Mouse (Mus musculus): ENCODE measurements around the gene Hmgcl.
"Not testable (repeated sequence)": the region's sequence is repeated elsewhere in the genome, so short reads cannot be mapped to it uniquely, and the experiment has no call there.

Hmgcl gene

DNA sequence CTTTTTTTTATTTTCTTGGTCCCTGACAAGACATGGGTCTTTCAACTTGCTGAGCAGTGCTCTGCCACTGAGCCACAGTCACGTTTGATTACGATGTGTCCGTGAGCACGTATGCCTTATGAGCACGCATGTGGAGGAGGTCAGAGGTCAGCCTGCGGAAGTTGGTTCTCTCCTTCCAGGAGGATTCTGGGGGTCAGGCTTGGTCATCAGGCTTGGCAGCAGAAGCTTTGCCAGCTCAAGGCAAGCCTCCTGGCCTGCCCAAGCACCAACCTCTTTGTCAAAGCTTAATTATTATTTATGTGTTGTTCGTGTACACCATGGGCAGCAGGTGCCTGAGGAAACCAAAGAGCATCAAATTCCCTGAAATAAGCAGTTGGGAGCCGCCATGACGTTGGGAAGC is 17.9 kb upstream of the Hmgcl start:
- no peak for DNase-seq

DNA sequence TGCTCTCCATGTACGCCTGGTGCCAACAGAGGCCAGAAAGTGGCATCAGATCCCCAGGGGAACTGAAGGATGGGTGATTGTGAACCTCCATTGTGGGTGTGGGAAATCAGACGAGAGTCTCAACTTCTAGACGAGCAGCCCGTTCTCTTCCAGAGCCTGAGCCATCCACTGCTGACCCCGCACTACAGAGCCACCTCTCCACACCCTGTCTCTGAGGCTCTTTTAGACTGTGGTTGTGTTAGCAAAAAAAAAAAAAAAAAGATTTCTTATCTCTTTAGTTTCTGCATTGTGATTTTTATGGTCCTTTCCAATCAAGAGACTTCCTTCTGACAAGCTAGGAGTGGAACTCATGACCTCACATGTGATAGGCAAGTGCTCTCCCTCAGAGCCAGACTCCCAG is 16.8 kb upstream of the Hmgcl start:
- no peak for DNase-seq

DNA sequence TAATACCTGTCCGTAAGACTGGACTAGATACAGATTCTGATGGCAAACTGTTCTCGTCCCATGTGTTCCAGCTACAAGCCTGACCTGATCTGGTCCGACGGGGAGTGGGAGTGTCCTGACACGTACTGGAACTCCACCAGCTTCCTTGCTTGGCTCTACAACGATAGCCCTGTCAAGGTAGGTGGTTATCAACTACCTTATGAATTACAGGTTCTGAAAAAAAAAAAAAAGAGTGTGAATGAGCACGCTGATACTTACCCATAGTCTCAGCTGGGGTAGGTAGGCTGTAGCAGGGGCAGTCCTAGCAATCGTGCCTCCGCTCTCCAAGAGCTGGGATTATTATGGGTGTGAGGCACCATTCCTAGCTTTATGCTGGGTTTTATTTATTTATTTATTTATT is 16.4 kb upstream of the Hmgcl start:
- no peak for DNase-seq

DNA sequence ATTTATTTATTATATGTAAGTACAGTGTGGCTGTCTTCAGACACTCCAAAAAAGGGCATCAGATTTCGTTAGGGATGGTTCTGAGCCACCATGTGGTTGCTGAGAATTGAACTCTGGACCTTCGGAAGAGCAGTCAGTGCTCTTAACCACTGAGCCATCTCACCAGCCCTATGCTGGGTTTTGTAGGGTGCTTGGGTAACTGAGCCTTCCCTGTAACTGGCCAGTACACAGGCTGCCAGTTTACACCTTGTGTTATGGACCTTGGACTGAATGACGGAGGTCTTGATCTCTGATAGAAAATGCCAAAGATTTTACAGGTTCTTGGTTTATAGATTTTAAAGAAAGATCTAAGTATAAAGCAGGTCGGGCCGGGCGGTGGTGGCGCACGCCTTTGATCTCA is 16.0 kb upstream of the Hmgcl start:
- DNase-seq = no peak

DNA sequence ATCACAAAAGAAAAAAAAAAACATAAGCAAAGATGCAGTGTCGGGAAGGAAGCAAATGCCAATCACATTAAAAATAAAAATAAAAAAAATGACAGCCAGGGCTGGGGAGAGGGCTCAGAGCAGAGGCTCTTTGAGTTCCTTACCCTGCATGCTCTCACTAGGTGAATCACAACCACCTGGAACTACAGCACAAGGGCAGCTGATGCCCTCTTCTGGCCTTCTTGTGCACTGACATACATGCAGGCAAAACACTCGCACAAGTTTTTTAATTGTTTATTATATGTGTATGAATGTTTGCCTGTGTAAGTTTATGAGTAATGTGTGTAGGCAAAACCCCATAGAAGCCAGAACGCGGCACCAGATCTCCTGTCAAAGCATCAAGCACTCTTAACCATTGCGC is 14.4 kb upstream of the Hmgcl start:
- DNase-seq = no peak

DNA sequence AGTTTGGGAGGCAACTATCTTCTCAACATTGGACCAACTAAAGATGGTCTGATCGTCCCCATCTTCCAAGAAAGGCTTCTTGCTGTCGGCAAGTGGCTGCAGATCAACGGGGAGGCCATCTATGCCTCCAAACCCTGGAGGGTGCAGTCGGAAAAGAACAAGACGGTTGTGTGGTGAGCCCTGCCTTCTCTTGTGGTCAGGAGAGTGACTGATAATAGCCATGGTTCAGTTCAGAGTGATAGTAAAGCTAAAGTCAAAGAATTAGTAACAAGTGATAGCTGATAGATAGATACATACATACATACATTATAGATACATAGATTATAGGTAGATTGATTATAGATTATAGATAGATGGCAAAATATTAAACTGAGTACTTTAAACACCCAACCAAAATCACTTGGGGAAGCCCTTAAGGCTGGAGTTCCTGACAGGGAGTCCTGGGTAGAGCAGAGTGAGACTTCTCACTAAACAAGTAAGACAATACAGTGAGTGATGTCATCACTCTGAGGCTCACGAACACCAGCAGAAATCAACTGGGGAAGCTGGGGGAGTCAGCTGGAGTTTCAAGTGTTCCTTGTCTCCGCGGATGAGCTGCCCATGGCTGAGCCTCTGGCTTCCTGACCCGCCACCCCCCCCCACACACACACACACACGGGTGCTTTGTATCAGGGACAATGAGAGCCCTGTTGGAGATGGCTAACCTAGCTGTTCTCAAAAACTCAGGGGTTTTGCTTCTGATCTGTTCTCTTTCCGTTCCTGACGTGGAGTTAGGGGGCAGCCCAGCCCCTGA is 11.3 kb upstream of the Hmgcl start:
- no peak for DNase-seq

DNA sequence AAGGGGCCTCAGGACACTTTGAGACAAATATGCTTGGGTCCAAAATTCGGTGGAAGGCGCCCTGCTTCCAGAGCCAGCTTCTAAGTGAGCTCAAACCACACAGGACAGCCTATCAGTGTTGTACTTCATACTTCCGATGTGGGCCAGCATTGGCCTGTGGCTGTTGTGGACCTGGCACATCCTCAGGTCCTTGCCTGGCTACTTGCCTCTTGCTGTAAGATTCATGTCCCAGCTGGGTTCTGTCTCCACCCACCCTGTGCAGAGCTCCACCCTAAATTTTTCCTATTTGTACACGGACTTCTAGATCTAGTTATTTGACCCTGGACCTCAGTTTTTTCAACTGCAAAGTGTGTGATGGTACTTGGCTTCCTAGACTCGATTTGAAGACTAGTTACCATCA is 10.7 kb upstream of the Hmgcl start:
- DNase-seq = no peak

DNA sequence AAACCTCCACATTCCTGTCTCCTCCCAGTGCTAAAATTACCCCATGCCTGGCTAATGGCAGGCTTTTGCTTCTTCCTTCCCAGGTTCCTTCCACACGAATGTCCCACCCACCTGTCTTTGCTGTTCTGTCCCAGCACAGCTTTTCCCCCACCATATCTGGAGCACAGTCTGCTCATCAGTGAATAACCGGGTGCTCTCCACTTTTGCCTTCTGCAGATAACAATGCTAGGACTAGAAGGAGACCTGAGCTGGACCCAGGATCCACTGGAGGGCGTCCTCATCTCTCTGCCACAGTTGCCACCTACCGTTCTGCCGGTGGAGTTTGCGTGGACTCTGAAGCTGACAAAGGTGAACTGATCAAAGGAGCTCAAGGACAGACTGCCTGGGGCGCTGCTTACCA is 7.4 kb upstream of the Hmgcl start:
- DNase-seq = no peak

DNA sequence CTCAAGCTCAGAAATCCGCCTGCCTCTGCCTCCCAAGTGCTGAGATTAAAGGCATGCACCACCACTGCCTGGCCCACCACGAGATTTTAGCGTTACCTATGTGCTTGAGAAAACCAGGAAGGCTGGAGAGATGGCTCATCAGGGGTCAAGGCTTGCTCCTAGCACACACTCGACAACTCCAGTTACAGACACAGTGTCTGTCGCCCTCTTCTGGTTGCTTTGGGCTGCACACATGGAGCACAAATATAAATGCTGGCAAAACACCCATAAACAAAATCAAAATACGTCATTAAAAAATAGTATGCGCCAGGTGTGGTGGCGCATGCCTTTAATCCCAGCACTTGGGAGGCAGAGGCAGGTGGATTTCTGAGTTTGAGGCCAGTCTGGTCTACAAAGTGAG is 5.2 kb upstream of the Hmgcl start:
- DNase-seq = not testable (repeated sequence)

DNA sequence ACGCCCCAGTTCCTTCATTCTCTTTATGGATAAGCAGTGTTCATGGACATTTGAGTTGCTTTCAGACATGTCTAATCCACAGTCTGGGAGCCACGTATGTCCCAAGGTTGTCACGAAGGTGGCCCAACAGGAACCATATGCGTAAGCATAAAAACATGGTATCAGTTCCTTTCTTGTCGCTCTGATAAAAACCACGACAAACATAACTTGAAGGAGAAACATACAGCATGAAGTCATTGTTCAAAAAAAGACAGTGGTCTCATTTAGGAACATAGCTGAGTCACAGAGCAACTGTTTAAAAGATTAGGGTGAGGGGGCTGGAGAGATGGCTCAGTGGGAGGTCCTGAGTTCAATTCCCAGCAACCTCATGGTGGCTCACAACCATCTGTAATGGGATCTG is 4.1 kb upstream of the Hmgcl start:
- no peak for DNase-seq

DNA sequence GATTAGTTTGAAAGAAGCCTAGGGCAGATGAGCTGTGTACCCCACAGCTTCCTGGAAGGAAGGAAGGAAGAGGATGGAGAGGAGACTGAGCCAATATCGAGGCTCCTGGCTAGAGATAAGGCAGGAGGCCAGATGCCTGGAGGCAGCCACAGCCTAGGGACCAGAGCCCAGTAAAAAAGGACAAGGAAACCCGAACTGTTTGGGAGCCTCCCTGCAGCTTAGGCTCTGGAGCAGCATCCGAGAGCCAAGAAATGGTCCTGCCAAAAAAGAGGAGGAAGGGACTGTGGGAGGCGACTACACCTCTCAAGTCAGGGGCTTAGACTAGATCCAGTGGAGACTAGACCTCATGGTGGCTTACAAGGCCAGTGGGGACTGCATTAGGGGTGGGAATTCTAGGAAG is 2.9 kb upstream of the Hmgcl start:
- no peak for DNase-seq

DNA sequence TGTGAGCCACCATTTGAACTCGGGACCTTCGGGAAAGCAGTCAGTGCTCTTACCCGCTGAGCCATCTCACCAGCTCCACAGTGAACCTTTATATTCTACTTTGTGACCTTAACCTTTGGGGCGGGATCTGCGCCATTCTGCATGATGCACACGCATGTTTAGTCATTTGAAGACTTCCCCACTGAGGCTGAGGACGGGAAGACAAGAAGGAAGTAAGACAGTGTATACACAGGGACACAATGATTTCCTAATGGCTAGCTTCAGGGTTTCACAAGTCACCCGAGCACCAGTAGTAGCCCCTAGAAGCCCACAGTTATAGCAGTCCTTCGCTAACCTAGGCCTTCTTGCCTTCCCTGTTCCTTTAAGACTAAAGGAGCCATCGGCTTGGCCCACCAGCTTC is 542 bp upstream of the Hmgcl start:
- no peak for DNase-seq

DNA sequence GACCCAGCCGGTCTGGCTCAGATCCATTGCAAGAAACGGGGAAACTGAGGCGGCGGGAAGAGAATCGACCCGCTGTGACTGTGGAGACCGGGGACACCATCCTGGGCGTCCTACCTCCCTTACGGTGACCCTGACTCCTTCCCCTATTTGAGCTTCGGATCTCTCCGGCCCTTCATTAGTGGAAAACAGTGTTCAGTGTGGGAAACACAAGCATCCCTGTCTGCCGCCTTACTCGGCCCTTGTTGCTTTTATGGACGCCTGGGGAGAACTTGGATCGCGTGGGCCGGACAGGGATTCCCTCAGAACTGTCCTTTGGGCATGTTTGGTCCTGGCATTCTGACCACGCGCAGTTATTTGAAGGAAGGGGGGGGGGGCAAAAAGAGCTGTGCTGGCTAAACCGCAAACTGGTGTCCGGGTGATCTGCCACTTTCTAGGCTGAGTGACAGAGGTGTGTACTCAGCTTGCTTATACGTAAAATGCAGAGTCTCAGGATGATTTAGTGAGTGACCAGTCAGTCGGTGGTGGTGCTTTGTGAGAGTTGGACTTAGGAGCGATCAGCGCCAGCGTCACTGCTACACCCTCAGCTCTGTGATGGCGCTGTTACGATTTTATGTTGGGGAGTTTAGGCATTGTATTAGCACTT is 532 bp downstream of the Hmgcl start:
- DNase-seq = peak; percentile 38 to 50

DNA sequence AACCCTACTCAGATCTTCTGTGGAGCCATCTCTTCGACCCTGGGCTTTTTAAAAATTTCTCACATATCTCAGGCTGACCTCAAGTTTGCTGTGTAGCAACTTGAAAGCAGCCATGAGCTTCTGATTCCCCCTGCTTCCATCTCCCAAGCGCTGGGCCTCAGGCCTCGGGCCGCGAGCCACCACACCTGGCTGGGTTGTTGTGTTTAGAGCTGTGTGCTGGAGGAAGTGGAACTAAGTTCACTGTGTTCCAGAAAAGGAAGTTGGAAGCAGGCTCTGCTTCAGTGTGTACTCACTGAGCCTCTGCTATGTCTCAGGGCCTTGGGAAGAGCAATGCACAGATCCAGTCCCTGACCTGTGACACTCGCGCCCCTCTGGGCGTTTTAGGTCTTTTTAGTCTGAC is 1.9 kb downstream of the Hmgcl start:
- no peak for DNase-seq

DNA sequence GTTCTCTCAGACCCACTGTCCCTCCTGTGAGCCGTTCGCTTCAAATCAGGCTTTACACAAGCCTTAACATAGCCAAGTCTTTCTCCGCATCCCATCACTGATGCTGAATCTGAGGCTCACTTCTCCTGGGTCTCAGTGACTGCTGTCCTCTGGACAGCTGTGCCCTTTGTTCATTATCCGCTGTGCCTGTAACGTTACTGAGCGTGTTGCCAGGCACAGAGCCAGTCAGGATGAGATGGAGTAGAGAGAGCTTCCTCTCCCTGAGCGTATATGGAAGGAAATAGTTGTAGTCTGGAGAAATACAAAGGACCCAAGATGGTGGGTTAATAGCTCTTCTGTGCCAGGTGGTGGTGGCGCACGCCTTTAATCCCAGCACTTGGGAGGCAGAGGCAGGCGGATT is 3.2 kb downstream of the Hmgcl start:
- no peak for DNase-seq

DNA sequence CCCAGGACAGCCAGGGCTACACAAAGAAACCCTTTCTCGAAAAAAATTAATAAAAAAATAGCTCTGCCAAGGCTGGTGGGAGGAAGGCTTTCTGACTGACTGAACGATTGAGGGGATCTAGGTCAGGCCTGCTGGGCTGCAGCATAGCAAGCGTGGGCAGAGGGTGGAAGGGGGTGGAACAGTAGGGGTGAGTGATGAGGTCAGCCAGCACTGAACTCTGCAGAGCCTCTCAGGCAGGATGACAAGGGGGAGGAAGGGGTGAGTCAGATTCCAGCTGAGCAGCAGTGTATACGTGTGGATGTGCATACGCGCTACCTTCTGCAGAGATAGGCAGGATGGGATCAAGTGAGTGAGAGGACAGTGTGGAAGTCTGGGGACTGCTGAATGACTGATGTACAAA is 3.7 kb downstream of the Hmgcl start:
- peak; percentile 61 to 71 for DNase-seq

DNA sequence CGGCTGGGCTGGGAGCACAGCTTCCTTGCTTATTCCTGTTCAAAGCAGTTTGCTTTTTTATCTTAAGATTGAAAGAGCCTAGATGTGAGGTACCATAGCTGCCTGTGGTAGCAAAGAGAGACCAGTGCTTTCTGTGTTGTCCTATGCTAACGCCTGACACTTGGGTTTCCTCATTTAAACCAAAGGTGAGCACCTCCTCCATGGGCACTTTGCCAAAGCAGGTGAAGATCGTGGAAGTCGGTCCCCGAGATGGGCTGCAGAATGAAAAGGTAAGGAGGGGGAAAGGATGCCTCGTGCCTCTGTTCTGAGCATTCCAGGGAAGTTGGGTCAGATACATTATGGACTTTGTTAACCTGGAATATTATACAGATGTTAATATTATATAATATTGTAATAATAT is 4.1 kb downstream of the Hmgcl start:
- DNase-seq = peak in 1 of 2 experiments; percentile 42

DNA sequence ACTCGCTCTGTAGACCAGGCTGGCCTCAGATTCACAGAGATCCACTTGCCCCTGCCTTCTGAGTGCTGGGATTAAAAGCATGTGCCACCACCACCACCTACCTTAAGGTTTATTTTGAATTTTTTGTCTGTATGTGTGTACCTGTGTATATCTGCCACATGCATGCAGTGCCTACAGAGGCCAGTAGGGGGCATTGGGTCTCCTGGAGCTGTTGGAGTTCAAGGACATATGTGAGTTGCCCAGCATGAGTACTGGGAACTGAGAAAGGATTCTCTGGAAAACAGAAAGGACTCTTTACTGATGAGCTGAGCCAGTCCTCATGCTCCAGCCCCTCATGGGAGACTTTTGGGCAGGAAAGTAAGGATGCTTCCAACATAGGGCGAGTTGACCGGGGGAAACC is 5.3 kb downstream of the Hmgcl start:
- no peak for DNase-seq

DNA sequence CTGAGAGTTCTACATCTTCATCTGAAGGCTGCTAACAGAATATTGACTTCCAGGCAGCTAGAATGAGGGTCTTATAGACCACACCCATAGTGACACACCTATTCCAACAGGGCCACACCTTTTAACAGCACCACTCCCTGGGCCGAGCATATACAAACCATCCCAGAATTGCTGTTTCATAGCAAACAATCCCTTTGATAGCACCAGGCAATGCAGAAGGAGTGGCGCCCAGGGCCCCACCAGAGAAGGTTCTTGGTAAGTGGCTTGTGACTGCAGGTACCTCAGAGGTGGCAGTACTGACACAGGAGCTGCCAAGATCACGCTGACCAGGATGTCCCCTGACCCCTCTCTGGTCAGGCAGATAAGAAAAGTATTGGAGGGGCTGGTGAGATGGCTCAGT is 6.9 kb downstream of the Hmgcl start:
- DNase-seq = no peak

DNA sequence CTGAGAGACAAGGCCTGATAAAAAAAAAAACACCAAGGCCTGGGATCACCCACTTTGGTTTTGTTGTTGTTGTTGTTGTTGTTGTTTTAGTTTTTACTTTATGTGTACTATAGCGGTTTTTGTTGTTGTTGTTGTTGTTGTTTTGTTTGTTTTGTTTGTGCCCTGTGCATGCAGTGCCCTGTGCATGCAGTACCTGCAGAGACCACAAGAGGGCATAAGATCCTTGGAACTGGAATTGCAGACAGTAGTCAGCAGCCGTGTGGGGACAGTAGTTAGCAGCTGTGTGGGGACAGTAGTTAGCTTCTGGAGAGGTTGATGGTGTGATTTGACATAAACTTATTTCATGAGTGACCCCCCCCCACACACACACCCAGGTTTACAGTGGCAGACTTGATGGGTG is 8.0 kb downstream of the Hmgcl start:
- peak; percentile 78 to 87 for DNase-seq

DNA sequence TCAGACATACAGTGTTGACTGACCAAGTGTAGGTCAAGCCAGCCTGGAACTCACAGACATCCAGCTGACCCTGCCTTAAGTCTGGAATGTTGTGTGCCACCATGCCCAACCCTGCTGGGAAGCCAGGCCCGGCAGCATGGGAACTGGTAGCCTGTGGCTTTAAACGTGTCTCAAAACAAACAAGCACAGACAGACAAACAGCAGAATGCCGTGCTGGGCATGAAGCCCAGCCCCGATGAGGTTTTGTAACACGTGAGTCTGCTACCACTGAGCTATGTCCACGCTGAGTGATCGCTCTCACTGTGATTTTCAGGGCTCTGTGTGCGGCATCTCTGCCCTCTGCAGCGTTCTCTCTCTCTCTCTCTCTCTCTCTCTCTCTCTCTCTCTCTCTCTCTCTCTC is 9.6 kb downstream of the Hmgcl start:
- no peak for DNase-seq

DNA sequence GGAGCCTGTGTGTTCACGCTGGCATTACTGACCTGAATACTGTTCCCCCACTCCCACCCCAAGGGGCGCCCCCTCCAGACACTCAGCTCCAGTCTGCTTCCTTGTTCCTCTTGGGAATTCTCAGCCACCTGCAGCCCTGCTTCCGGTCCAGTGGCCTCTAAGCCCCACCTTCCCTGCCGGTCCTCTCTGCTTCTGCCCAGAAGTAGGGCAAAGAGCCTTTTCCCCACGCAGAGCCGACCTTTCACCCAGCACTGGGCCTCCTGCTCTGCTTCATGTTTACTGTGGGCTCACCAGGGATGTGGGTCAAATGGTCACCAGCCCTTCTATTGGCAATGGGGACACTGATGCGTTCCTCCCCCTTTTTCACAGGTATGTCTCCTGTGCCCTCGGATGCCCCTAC is 12.1 kb downstream of the Hmgcl start:
- no peak for DNase-seq

DNA sequence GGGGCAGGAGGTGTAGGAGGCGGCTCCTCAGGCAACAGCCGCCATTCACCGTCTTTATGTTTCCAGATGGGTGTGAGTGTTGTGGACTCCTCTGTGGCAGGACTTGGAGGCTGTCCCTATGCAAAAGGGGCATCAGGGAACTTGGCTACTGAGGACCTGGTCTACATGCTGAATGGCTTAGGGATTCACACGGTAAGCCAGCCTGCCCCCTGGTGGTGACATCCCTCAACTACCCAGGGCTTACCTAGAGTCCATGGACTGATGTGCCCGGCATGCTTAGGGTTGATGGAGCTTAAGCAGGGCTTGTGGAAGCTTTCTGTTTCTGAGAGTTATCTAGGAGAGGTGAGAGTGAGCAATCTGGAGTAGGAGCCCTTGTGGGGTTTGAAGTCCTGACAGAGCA is 14.5 kb downstream of the Hmgcl start:
- DNase-seq = peak; percentile 82 to 86

DNA sequence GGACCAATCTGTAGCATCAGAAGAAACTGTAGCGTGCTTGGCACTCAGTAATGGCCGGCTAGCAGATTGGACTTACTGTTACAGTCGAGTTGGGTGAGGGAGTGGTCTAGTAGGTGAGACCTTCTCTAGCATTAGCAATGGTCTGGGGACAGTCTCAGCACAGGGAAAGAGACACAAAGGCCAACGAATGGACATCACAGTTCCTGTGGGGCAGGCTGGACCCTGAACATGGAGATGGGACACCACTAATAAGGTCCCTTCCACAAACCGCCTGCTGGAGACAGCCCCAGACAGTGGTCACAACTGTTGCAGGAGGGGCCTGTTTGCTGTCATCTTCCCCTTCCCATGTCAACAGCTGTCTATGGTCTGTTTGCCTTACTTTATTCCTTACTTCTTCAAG is 15.5 kb downstream of the Hmgcl start:
- no peak for DNase-seq

DNA sequence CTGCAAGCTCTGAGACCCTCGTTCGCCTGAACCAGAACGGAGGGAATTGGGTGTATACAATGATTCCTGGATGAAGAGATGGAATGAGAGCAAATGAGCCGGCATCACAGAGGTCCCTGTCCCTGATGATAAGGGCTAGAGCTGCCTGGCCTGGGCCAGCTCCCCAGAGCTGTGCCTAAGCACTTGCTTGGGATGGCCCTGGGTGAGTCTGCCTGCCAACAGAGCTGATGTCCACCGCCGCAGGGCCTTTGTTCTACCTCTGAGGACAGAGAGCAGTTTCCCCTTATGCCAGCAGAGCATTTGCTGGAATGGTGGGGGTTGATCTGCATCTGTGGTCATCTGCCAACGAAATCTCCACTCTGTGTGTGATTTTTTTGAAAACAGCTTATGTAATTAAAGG is 15.9 kb downstream of the Hmgcl start:
- DNase-seq = no peak

Data from cerebellum, postnatal 36 days (tissue).